Mouse (Mus musculus) lung, postnatal 14 days (tissue): ENCODE measurements at regions not wholly inside any gene's neighbourhood (a gene's known extent, or its start where the extent isn't known, plus 50 kb on each side); places are given as distances from the start of the nearest gene placed in this dataset.

ENCODE experiments used
- DNase-seq: peaks from one replicate; pipeline ENCODE4 v3.0.0; 2021

DNA sequence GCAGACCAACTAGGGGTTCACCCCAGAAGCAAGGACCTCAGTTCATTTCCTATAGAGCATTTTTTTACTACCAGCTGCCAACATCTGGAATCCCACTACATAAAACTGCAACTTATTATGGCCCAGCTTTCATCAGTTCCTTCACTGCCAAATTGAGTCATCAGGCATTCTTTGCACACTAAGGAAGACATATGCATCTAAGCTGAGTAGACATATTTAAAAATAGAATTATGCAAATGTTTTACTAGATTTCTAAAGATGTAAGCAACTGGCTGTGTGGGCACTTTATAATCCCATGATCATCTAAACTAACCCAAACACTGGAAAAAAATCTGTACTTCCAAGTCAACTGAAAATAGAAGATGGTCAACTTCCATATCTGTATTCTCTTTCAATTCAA is 415.9 kb upstream of the Rarb start:
- no peak for DNase-seq

DNA sequence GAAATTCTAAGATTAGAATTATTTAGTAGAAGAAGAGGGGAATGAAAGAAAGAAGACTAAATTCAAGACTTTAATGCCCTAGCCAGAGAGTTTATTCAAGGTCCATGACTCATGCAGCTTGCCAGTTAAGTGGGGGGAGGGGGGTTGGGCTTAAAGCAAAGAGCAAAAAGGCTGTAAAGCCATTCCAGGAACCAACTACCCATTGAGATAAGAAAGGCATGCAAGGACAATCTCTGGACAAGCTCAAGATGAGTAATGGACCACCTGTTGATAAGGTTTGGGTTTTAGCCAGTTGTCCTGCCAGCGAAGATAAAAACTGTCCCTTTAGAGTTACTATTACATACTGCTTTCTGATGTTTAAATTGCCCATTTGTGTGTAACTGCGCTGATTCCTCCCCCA is 392.5 kb upstream of the Rarb start:
- DNase-seq: no peak

GRCm38 (mm10) chr14:17205691-17206090 is 386.7 kb upstream of the Rarb start:
- no peak for DNase-seq

DNA sequence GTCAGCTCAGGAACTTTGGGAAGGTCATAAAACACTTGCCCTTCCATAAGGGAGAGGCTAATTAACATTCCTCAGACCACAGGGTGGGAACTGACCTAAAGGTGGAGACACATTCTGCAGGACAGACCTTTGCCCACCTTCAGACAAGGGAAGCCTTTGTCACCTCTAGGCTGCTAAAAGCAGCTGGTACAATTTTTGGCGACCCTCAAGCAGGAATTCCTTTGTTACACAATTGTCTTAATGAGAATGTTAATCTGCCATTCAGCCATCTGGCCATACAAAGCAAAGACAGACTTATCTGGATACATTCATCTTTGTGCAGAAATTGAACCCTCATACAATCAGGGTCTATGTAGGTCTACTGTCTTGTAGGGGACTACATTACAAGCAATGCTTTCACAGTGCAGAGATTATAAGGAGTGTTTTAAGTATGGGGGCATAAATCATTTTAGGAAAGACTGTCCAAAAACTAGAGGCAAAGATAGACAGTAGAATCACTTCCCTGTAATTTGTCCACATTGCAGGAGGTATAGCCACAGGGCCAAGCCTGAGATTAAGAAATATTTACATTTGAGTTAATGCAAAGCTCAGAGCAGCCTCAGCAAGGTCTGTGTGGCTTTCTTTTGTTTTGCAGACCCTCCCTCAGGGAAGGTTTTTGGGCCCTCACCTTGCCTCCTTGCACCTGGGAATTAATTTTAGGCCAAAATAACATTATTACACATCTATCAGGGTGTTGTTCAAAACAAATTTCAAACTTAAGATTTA is 384.5 kb upstream of the Rarb start:
- no peak for DNase-seq

- DNase-seq: no peak
Observed at GRCm38 (mm10) chr14:17192953-17193352, 374.0 kb upstream of the Rarb start.

DNA sequence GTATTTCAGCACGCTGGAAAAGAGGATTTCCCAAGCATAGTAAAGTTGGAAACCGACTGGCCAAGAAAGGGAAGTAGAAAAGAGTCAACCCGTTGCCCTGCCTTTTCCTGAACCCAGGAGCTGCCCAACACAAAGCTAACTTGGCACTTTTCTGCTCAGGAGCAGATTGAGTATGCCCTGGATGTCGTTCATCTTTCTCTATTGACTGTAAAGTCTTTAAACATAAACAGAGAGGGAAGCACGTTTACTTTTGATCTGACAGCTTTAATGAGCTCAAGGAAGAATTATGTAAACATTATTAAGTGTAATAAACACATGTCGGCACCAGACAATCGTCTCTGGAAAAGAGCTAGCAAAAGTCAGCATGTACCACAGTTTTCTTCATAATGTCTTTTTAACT is 354.3 kb upstream of the Rarb start:
- peak; percentile 5 for DNase-seq

DNA sequence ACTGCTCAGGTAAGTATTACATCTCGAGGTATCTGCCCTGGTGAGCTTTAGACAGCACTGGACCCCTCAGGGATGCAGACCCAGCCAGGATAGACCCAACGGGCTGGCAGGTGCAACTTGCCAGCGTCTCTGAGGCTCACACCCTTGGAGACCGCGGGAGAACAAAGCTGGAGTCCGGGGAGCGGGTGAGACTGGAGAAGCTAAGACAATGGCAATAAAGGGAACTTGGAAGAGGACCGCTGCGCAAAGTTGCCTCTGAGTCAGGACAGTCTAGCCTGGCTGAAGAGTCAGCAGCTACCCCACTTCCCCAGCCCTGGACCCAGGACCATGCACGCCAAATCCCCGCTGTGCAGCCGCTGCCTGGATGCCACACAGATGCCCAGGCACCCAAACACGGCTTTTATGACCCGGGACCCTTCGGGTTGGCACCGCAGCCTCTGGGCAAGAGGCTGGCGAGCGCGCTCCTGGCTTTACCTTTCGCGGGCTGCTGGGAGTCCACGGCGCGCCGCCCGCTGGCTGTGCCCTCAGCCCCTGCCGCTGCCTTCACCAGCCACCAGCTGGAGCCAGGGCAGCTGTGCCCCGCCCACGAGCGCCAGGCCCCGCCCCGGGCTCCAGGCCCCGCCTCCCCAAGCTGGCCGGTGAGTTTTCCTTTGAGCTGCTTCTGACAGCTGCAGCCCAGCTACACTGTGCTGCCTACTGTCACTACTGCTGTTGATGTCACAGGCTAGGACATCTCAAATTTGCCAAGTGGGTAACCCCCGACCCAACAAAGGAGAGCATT is 353.6 kb upstream of the Rarb start:
- DNase-seq: peak; percentile 79

GRCm38 (mm10) chr14:17171896-17172295 is 352.9 kb upstream of the Rarb start:
- no peak for DNase-seq

DNA sequence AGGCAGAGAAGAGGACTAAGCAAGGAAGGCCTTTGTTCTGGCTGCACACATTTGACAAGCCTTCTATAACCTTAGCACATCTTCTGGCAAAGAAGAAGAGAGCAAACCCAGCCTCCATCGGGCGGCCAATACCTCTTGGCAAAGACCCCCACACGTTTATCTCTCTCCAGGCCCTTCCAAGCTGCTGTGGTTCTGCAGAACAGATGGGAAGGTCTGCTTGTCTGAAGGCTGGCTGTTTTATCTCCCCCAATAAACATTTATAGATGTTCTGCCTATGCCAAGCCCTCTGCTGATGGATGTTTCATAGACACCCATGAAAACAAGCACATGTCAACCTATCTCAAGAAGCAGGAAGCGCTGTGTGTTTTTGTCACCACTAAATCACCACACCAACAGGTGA is 339.4 kb upstream of the Rarb start:
- DNase-seq: no peak

GRCm38 (mm10) chr14:17156402-17156954 is 337.5 kb upstream of the Rarb start:
- no peak for DNase-seq

DNA sequence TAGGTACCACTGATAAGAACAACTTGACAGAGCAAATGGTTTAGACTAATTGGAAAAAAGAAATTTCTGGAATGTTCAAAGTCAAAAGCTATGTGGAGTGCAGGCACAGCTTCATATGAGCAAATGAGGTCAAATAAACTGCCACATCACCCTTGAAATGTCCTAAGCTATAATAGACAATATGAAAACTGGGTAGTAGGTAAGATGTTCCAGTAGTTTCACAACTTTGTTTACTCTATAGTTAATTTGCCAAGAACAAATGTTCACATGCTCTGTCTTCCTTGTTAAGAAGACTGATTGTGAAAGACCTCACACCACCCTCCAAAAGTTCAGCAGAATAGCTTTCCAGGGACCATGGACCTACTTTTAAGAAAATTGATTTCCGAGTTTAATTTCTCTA is 301.7 kb upstream of the Rarb start:
- DNase-seq: no peak

- no peak for DNase-seq
Observed at GRCm38 (mm10) chr14:17106668-17107067, 287.7 kb upstream of the Rarb start.

- no peak for DNase-seq
Observed at GRCm38 (mm10) chr14:17102486-17102885, 283.5 kb upstream of the Rarb start.

DNA sequence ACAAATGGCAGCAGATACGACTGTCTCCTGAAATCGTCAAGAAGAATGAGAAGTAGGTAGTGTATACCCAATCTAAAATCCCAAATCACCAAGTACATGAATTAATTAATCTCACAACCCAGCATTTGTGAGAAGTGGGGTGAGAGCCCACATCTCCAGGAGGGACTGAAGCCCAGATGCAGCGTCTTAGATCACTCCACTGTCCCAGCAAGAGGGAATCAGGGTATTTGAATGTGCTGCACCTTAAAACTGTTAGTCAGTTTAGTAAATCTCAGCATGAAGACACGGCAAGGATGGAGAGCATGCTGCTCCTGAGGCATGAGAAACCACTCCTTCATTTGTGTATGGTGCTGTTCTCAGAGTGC is 271.6 kb upstream of the Rarb start:
- no peak for DNase-seq

GRCm38 (mm10) chr14:17089640-17090572 is 270.9 kb upstream of the Rarb start:
- no peak for DNase-seq

- no peak for DNase-seq
Observed at GRCm38 (mm10) chr14:17089089-17089634, 270.2 kb upstream of the Rarb start.

GRCm38 (mm10) chr14:17087828-17088227 is 268.9 kb upstream of the Rarb start:
- no peak for DNase-seq

DNA sequence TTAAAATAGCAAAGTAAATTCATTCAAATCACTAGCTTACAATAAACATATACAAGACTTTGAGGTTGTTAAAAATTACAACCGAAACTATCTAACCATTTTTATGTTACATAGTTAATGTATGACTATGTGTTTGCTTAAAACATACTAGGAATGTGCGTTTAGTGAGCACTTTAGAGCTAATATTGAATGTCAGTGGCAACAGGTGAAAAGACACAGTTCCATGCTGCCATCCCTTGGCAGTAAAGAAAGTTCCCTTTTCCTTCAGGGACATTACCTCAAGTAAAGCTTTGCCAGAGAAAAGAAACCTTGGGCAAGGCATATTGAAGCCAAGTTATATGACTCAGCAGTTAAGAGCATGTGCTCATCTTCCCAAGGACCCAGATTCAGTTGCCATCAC is 265.0 kb upstream of the Rarb start:
- no peak for DNase-seq

DNA sequence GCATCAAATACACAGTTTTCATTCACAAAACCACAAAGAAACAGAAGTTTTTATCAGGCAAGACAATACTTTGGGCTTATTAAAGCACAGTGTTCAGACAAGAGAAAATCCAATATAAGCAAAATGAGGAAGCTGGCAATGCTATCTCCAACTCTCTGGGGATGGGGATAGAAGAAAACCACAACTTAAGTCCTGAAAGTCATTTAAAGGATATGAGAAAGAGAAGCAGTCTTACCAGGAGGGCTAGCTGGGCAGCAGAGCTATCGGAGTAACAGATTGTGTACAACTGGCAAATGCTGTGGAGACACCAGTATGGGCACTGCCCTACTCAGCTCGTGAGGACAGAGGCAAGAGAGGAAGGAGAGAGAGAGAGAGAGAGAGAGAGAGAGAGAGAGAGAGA is 262.9 kb upstream of the Rarb start:
- no peak for DNase-seq

DNA sequence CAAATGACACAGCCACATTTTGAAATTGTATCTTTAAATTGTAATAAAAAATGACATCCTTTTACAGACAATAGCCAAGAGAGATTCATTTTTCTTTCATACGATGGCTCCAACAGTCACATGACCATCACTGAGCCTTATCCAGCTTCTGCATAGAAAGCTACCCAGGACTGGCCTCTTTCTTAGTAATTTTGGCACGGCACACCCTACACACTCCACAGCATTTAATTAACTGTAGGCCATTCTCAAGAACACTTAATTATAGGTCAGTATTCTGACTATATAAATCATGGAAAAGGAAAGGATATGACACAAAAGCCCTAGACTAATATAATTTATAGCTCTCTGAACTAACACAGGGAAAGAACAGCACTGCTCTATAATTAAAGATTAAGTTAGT is 260.6 kb upstream of the Rarb start:
- no peak for DNase-seq

DNA sequence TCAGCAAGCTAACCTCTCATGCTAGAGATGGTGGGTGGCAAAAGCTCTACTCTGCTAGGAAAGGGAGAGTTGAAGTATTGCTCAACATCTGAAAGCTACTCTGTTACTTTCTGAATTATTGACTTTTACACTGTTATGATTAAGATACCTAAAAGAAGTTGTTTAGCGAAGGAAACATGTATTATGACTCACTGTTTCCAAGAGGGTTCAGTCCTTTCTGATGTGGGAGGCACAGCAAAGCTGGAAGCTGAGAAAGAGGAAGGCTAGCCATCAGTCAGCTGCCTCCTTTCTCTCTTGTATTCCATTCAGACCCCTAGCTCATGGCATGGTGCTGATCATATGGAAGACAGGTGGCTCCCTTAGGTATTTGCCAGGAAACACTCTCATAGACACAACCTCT is 242.4 kb upstream of the Rarb start:
- no peak for DNase-seq

GRCm38 (mm10) chr14:17058438-17058837 is 239.5 kb upstream of the Rarb start:
- DNase-seq: no peak

- no peak for DNase-seq
Observed at GRCm38 (mm10) chr14:17057355-17057754, 238.4 kb upstream of the Rarb start.
